Mouse (Mus musculus): Measurements from ENCODE around the gene Ankrd9.

Ankrd9 gene

DNA sequence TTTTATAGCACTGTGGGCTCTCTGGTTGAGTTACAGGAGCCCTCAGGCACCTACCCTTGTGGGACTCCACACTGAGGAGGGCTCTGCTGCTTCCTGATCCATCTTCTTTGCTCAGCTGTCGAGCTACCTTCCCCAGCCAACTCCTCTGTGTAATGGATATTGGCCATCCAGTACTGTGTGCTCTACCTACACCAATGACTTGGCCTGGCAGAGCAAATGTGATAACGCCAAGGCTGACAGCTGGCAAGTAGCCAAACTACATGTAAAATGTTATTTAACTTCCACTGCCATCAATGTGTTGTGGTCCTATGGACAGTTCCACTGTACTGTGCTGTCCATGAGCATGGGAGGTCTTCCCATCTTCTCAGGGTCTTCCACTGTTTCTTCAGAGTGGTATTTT, 16.9 kb downstream of the Ankrd9 start:
- peak in 1 of 2 experiments; percentile 40 for DNase-seq (ENCODE audit: low spot score in 2 of 2)

DNA sequence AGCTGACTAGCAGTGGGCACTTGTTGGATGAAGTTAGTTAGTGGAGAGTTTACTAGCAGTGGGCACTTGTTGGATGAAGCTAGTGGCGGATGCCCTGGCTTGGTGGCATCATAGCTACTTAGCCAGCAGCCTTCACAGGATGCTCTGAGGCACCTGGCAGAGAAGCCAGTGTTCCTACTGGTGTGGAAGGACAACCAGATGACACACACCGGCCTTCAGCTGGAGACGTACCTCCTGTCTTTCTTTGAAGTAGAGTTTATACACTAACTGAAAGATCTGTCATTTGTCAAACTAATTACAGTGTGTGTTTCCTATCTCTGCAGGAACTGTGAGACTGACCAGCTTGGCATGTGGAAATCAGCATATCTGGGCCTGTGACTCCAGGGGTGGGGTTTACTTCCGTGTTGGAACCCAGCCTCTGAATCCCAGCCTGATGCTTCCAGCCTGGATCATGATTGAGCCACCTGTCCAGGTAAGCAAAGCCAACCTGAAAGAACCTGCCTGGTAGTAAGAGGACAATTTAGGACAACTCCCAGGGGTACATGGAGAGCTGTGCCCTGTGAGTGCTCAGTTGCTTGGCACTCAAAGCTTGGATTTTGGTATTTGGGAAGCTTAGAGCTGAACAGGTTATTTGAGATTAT, 24.4 kb downstream of the Ankrd9 start:
- DNase-seq (ENCODE audit: low spot score in 2 of 2): no peak

DNA sequence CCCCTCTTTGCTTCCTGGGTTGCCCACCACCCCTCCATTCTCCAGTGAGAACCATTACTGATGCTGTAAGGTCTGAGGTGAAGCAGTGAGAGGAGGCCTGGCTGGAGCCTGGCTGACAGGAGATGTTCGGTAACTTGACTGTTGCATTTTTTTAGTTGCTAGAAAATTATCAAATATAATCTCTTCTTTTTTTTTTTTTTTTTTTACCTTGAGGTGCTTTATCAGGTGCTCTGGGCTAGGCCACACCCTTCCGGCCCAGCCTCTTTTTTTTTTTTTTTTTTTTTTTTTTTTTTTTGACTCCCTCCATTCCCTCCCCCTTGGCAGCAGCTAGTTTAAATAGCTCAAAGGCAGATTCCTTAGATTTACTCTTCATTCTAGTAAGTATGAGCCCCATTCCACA, 24.9 kb downstream of the Ankrd9 start:
- no peak for DNase-seq (ENCODE audit: low spot score in 2 of 2)

DNA sequence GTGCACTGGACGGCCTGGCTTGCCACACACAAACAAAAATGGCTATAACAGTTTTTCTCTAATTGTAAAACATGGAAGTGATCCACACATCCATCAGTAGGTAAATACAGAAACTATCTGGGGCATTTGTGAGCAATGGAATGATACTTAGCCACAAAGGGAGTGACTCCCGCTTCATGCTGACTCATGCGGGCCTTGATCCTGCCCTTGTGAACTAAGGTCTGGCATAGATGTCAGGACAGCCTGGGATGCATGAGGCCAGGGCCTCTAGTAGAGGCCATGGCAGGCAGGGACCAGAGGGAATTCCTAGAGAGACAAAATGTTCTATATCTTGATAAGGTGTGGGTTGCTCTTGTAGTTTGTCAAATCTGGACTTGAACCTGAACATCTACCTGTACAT, 25.4 kb downstream of the Ankrd9 start:
- DNase-seq (ENCODE audit: low spot score in 2 of 2): no peak

DNA sequence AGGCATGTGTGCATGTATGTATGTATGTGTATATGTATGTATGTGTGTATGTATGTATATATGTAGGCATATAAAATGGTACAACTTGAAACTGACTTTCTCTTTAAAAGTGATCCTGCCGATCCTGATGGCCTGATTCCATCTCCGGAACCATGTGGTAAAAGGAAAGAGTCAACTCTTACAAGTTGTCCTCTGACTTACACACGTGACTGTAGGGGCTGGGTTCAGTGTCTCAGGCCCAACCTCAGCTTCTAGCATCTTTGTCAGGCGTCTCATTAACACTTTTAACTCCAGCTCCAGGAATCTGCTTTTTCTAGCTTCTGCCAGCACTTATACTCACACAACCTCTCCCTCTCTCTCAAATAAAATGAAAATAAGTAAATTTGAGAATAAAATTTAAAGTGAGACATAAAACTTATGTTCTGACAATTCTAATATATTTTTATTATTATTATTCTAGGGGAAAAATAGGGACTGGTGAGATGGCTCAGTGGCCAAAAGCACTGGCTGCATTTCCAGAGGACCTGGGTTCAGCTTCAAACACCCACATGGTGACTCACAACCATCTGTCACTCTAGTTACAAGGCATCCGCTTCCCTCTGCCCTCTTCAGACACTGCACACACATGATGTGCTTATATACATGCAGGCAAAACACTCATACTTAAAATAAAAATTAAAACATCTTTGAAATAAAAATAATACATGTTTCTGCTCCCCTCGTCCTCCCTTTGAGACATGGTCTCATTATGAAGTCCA, 26.0 kb downstream of the Ankrd9 start:
- DNase-seq (ENCODE audit: low spot score in 2 of 2): no peak

DNA sequence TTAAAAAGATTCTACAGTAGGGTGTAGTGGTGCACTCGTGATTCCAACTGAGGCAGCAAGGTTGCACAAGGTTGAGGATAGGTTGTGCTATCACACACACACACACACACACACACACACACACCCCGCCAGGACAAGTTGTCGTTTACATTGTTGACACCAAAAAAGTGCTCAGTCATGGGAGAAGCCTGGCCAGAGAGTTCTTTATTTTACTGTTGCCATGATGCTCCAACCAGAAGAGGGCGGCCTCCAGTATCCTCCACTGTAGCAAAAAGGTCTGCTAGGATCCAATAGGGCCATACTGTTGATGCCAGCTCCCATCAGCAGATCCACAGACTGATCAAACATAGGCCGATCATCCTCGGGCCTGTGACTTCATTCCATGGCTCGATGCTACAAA, 27.6 kb downstream of the Ankrd9 start:
- DNase-seq (ENCODE audit: low spot score in 2 of 2): peak in 1 of 2 experiments; percentile 29

DNA sequence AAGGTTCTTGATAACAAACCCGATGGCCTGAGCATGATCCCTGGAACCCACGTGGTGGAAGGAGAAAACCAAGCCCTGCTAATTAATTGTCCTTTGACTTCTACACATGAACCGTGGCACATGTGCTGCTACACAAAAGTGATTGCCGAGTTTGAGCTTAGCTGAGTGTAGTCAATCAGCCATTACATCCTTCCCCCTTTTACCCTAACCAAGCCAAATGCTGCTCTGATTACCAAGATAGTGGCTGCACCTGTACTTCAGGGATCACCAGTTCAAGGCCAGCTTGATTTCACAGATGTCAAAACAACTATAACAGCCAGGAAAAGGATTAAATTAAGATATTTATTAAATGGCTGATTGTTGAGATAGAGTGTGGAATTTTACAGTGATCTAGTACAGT, 28.7 kb downstream of the Ankrd9 start:
- DNase-seq (ENCODE audit: low spot score in 2 of 2): peak; percentile 60 to 71

DNA sequence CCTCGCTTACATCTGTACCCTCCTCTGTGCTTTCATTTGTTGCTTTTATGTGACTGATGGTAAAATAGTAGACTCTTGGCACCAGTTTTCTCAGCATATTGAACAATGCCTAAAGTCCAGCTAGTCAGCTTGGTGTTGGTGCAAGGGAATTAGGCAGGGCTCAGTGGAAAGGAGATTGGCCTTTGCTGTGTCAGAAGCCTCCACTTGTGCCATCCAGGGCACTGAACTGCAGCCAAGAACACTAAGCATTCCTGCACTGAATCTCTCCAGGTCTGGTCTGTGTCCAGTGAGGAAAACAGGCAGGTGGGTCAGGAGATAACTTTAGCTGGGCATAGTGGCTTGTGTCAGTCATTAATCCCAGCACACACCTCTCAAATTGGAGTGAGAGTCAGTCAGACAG, 29.4 kb downstream of the Ankrd9 start:
- no peak for DNase-seq (ENCODE audit: low spot score in 2 of 2)

DNA sequence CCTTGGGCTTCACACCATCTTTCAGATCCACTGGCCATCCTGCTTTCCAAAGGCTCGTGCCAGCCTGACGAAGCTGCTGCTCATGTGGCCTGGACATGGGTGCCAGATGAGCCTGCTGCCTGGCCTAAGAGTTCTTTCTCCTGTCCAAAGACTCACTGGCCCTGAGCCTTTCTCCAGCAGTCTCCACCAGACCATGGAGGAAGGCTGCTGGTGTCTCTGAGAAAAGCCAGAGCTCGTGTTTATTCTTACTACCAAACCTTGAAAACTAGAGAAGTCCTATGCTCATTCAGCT, 30.0 kb downstream of the Ankrd9 start:
- no peak for DNase-seq (ENCODE audit: low spot score in 2 of 2)

DNA sequence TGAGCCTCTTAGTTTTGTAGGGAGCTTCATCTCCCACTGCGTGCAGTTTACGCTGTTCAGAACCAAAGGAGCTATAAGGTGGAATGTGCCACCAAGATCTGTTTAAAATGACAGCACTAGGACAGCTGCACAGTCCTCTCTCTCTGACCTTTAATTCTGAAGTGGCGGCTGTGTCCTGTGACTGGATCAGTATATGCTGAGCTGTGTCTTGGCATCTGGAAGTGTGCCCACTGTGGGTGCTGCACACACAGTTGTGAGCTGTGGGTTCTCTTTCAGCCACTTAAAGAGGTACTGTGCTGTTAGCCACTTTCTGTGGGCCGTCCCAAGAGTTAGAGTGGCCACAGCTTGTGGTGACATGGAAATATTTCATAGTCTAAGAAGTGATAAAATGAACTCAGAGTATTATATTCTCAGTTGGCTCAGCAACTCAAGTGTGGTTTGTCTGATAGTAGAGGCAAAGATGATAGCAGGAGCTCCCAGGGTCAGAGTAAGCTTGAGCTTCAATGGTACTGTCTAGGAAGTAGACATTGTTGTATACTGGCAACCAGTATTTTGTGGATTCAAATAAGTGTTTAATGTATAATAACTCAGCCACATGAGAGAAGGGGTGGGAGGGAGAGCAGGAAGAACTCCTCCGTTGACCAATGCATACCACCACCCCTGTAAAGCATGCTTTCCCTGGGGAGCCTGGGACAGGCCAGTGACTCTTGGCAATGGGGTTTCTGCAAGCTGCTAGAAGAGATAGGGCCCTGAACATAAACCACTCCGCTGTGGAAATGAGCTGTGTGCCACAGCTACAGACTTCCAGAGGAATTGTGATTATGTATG, 30.5 kb downstream of the Ankrd9 start:
- DNase-seq (ENCODE audit: low spot score in 2 of 2): no peak

DNA sequence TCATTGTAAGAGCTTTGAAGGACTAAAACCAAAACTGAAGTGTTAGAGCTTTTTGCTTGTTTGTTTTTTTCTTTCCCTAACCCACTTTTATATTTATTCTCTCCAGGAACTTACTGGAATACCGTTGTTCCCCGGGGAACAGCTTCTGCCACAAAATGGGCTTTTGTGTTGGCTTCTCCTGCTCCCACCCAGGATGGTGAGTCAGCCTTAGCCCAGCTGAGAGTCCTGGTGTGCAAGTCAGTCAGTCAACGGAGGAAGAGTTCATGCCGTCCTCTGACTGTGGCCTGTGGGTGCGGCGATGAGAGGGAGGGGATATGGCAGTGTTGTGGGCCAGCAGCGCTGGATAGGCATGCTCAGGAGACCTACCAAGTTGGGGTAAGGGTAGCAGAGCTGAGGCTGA, 32.6 kb downstream of the Ankrd9 start:
- no peak for DNase-seq (ENCODE audit: low spot score in 2 of 2)

DNA sequence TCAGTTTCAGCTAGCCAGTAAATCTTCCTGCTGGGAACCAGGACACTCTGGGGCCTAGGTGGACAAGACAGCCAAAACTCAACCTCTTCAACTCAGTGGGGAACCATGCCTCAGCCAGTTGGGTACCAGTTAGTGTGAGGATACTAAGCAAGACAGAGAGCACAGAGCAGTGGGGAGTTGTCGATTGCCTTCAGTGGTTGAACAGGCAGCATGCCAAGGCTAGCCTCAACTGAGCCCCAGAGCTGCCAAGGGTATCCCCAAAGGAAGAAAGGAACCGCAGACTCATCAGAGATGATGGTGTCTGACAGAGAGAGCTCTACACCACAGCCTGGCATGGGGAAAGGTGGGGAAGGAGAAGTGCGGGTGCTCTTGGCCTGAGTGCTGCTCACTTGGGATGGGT, 38.0 kb downstream of the Ankrd9 start:
- no peak for DNase-seq (ENCODE audit: low spot score in 2 of 2)

DNA sequence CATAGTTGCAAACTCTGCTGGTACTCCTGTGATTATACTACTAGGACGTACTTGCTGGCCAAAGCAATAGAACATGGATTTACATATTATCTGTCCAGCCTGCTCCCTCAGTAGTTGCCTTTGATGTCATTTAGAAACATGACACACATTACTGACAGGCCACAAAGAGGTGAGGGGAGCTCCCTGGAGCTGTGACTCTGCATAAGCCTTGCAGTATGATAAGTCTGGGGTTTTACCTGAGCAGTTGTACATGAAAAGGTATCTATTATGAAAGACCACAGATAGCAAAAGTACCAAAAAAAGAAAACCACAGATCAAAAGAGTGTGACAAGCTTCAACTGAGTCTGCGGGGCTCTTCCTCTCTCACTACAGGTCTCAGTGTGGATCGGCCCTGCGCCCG, 39.5 kb downstream of the Ankrd9 start:
- DNase-seq (ENCODE audit: low spot score in 2 of 2): no peak

DNA sequence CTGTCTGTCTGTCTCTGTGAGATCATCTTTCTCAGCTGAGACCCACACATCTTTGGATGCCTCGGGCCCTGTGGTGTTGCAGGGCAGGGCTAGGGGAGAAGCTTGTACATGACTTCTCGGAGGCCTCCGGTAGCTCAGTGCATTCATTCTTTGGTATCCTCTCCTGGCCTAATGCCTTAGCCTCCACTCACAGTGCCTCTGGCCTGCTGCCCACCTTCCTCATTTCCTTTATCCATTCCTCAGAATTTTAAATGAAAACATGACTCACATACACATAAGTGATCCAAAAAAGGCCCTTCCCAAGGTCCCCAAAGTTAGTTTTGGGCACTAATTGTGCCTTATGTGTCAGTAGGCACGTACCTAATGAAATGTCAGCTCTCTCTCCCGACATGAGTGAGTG, 41.3 kb downstream of the Ankrd9 start:
- DNase-seq (ENCODE audit: low spot score in 2 of 2): no peak

DNA sequence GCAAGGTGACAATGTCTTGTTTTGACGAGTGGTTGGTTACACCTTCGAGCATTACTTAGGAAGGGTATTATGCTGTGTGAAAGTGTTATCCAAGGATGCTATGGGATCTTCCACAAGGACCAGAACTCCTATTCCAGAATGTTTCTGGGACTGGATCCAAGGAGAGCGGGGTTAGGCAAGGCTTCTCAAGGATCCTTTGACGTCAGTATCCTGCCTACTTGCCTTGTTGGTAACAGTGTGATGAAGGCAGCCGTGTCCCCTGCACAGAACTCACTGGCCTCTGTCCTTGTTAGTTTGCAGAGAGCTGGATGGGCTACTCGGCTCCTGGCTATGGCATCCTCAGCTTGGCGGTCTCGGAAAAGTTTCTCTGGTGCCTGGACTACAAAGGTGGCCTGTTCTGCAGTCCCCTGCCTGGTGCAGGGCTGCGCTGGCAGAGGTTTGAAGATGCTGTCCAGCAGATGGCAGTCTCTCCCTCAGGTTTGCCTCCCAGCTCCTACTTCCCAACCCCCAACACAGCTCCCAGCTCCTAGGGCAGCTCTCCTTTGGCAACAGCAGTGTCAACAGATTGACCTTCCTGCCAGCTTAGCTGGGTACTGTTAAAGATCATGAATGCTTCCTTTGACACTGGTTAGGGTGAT, 42.7 kb downstream of the Ankrd9 start:
- DNase-seq (ENCODE audit: low spot score in 2 of 2): peak; percentile 63

DNA sequence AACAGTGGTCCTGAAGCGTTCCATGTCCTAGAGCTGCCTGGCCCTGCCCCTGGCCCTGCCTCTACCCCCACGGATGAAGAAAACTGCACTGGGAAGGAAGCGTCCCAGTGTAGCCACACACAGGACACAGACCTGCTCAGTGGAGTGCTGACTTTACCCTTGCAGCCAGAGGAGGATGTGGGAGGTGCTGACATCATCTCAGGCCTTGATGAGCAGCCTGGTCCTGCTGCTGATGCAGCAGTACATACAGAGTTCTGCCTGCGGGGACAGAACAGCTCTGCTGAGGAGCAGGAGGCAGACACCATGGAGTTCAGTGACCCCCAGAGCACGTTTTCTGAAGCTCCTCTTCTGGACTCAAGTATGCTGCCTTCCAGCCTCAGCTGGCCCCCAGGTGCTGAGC, 46.0 kb downstream of the Ankrd9 start:
- no peak for DNase-seq (ENCODE audit: low spot score in 2 of 2)
